Mouse (Mus musculus) left cerebral cortex, adult 9 months (tissue): ENCODE results near the gene Chfr.
"Not testable (repeated sequence)": the region's sequence is repeated elsewhere in the genome, so short reads cannot be mapped to it uniquely, and the experiment has no call there.

Experiments
- DNase-seq, 2 experiments: peaks; one replicate each; pipeline ENCODE4 v3.0.0; 2022; ENCODE audit warnings: low spot score in 2 of 2

The Chfr gene

GRCm38 (mm10) chr5:110107581-110108304 lies 27.9 kb upstream of the Chfr start, which contains the start of gene Gtpbp6:
TSS of gene Gtpbp6 (minus strand) at chr5:110108197.
- DNase-seq, result peak; percentile 93 to 95

DNA sequence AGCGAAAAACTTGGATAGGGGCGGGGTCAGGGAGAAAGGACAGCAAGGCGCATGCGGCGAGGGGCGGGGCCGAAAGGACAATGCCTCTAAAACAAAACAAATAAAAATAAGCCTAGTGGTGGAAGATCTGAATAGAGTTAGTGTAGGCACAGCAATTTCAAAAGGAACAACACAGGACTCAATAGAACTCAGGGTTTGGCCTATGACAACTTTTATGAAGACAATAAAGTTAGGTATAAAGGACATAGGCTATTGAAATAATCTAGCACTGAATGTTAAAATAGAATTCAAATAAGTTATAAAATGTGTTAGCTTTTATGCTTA lies 27.4 kb upstream of the Chfr start:
- DNase-seq, result no peak

- DNase-seq, result peak; percentile 93 to 95
These were observed 25.6 kb upstream of the Chfr start, which contains the start of gene Zfp605 for GRCm38 (mm10) chr5:110109991-110110441. TSS of gene Zfp605 (plus strand) at chr5:110110092.

DNA sequence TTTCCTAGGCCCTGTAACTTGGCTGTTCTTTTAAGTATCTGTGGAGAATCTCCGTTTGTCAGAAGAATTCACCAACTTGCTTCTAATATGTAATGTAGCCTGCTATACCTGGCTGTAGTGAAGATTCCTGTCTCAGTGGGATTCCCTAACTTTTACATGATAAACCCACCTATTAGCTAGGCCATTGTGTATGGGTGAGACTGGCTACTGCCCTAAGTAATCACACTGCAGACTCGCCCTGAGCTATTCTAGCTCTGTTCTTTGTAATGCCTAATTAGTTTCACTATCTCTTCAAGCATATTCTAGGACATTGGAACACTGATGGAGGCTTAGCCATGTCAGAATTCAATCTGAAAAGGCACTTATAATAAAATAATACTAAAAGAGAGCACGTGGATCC lies 13.3 kb upstream of the Chfr start:
- not testable (repeated sequence) for DNase-seq

DNA sequence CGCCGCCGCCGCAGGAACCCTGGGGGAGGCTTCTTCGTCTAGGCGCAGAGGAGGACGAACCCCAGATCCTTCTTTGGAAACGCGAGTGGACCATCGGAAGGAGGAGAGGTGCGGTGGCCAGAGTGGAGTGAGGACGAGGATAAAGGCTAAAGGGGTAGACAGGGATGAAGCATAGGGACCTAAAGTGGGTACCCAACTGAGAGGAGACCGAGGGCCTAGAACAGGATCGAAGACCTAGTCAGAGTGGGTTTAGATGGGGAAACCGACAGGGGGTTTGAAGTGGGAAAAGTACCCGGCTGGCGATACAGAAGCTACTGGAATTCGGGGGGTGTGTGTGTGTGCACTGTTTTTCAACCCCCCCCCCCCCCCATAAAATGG lies 434 bp downstream of the Chfr start:
- no peak for DNase-seq

DNA sequence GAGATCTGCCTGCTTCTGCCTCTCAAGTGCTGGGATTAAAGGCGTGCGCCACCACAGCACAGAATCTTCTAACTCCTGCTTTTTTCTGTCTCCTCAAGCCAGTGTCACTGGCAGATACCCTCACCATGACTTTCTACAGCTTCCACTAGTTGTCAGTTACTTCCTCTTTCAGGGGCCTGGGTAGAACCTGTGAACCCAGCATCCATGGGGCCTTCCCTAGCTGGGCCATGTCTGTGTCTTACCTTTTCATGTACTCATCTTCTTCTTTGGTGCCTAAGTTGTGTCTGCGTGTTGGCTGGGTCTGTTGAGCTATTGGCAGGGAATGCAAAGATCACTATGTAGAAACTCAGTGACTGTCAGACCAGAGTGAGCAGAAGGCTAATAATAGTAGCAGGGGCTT lies 2.2 kb downstream of the Chfr start:
- DNase-seq, result no peak

- DNase-seq, result no peak
These were observed 3.7 kb downstream of the Chfr start for GRCm38 (mm10) chr5:110139325-110139724.

DNA sequence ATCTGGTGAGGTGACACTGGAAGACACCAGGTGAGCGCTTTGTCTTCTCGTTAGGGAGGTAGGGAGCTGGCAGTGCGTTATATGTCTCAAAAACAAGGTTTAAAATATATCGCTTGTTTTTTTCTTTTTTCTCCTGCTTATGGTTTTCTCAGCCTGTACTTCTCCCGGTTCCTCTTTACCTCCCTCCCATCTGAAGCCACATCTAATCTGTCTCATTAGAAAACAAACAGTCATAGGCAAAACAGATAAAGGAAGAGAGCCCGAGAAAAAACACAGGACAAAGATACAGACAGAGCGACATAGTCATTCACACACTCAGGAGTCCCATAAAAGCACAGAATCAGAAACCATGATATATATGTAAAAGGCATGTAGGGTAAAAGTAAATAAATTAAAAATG lies 4.8 kb downstream of the Chfr start:
- DNase-seq, result no peak

GRCm38 (mm10) chr5:110142309-110142708 lies 6.7 kb downstream of the Chfr start:
- DNase-seq, result no peak

- no peak for DNase-seq
These were observed 7.4 kb downstream of the Chfr start for GRCm38 (mm10) chr5:110143007-110143406.

GRCm38 (mm10) chr5:110169374-110169773 lies 33.7 kb downstream of the Chfr start:
- no peak for DNase-seq

DNA sequence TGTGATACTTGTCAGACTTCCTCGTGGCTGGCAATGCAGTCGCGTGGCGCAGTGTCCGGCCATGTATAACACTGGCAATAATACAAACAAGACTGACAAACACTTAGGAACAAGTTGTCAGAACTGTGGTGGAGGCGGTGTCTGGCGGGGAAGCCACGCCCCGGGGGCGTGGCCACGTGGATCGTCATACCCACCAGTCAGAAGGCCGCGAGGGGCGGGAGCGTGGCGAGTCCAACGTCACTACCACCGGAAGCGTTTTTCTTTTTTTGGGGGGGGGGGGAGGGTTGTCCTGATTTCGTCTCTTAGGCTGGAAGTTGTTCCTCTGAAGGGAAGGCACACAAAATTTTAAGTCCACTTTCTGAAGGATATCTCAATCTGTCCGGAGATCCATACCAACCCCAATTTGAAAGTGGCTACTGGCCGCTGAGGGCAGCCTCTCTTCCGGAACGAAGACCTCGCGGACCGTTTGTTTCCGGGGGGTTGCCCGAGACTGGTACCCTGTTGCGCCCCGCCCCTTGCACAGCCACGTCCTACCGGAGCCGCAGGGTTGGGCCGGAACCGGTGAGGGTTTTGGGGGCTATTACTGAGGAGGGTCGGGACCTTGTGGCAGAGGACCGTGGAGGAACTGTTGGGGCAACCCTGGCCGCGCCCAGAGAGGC lies 40.8 kb downstream of the Chfr start, which contains the start of gene Golga3:
TSS of gene Golga3 (plus strand) at position 340 of the 659 bp plus-strand sequence.
- peak; percentile 73 to 90 for DNase-seq

GRCm38 (mm10) chr5:110177021-110177420 lies 41.4 kb downstream of the Chfr start:
- DNase-seq, result no peak

GRCm38 (mm10) chr5:110178628-110179027 lies 43.0 kb downstream of the Chfr start:
- no peak for DNase-seq

DNA sequence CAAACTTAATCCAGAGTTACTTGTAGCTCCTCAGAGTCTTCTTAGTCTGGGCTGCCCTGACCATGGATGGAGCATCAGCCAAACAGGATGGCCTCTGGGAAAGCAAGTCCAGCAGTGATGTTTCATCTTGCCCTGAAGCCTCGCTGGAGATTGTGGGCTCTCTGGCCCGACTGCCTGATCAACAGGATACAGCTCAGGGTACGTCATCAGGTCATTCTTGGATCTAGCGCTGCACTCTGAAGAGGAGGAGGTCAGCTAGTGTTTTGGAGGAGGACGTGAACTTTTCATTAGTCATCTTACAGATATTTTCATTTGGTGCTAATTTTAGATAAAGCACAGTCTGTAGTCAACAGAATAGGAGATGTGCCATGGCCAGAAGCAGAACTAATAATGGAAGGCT lies 46.1 kb downstream of the Chfr start:
- DNase-seq, result no peak

DNA sequence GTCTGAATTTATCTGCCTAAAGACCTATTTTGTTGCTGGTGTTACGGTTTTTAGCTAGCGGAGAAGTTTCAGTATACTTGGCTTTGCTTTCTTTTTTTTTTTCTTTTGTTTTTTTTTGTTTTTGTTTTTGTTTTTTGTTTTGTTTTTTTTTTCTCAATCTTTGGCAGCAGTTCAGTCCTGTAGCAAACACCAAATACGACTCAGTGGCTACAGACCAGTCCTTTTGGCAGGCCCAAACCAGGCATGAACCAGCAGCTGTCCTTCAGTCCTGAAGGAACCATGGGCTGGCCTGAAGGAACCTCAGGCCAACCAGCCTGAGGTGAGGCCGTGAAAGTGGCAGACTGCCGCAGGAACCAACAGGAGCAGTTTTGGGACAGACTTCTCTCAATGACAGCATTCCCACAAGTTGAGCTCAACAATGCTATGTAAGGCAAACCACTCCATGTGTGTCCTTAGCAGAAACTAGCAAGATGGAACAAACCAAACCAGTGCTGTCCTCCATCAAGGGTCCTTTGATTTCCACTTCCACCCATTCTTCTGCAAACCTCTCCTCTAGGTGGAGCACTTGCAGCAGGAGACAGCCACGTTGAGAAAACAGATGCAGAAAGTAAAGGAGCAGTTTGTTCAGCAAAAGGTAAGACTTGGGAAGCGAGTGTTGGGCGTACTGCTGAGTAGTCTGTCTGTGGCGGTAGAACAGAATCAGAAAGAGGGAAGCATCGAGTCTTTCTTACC lies 67.7 kb downstream of the Chfr start:
- no peak for DNase-seq

DNA sequence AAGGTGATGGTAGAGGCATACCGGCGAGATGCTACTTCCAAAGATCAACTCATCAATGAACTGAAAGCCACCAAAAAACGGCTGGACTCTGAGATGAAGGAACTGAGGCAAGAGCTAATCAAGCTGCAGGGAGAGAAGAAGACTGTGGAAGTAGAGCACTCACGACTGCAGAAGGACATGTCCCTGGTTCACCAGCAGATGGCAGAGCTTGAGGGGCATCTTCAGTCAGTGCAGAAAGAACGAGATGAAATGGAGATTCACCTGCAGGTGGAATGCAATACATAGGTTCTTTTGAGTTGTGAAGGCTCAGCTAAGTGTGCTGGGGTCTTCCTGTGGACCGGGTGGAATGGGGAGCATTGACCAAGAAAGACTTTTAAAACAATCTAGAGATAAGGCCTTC lies 69.1 kb downstream of the Chfr start:
- no peak for DNase-seq

DNA sequence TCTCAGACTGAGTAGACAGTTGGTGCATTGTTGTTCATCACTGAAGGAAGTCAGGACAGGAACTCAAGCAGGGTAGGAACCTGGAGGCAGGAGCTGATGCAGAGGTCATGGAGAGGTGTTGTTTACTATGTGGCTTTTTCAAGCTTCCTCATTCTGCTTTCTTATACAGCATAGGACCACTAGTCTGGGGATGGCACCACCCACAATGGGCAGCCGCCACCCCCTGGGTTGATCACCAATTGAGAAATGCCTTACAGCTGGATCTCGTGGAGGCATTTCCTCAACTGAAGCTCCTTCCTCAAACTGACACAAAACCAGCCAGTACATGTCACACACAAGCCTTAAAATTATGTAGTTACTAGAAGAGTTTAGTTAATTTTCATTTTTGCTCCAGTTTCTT lies 75.7 kb downstream of the Chfr start:
- DNase-seq, result no peak

GRCm38 (mm10) chr5:110216780-110217179 lies 81.1 kb downstream of the Chfr start:
- no peak for DNase-seq

DNA sequence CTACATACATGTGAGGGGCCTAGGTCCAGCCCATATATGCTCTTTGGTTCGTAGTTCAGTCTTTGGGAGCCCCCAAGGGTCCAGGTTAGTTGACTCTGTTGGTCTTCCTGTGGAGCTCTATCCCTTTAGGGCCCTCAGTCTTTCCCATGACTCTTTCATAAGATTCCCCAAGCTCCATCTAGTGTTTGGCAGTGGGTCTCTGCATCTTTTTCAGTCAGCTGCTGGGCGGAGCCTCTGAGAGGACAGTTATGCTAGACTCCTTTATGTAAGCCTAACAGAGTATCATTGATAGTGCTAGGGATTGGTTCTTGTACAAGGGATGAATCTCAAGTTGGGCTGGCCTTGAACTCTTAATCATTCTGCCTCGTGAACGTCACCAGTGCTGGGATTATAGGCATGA lies 84.7 kb downstream of the Chfr start:
- DNase-seq, result no peak
